Mouse (Mus musculus) right cerebral cortex, postnatal 36 days (tissue): ENCODE data around the gene Pcnx2.

Experiments used
- DNase-seq, 2 experiments: peaks; one replicate each; pipeline ENCODE4 v3.0.0; 2022; ENCODE audit warnings: low spot score in 2 of 2, mixed read lengths in 1 of 2

Pcnx2 gene

DNA sequence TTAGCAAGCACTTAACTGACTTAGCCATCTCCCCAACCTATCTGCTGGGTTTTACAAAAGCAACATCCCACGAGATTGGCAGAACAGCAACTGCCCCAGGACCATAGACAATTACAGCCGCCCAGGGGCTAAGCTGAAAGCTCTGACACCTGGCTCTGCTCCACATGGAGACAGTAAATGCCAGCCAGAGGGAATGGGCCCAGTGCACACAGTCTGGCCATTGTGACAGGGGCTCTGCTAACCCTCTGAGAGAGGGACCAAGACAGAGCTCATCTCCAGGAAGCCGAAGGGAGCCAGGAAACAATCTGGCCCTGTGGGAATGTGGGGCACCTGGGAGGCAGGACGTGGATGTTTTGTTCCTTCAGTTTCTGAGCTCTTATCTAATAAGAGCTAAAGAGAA lies 181.9 kb downstream of the Pcnx2 start:
- no peak for DNase-seq

DNA sequence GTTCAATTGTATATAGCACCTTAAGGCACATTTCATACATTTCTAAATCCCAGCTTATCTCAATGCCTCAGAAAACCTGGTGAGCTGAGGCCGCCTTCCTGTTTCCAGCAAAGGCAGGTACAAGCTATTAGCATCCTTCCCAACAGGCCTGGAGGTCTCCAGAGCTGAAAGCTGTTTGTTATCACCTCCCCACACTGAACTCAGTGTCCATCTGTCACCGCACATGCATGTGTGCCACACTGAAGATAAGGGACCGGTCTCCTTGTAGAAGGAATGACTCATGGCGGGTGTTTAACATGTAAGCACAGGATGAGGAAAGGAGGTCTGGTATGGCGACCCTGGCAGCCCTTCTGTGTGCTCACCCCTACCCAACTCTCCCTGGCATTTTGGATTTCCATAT lies 186.6 kb downstream of the Pcnx2 start:
- no peak for DNase-seq

DNA sequence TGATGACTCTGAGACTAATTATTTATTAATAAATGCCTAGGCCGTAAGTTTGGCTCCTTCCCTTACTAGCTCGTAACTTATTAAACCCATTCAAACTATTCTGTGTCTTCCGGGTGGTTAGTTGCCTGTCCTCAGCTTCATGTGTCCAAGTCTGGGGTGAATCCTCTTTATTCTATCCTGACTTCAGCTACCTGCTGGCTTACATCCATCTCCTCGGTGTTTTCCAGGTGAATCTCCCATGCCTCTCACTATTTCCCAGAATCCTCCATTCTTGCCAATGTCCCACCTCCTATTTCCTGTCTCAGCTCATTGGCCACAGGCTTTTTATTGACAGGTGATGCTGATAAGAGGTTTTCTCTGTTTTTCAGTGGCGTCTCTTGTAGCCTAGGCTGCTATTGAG lies 188.9 kb downstream of the Pcnx2 start:
- DNase-seq = no peak

DNA sequence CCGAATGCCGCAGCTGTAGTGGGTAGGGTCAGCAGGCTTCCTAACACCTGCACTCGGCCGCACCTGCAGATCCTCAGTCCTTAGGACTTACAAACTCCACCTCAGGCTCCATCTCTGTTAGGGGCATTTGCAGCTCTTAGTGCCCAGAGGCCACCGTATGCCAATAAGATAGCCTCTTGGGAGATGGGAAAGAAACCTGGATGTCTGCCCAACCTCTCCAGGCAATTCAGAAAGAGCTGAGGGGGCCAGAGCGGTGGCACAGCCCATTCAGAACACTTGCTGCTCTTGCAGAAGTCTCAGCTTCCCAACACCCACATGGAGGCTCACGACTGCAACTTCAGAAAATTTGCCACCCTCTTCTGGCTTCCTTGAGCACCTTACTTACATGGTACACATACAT lies 192.3 kb downstream of the Pcnx2 start:
- no peak for DNase-seq

DNA sequence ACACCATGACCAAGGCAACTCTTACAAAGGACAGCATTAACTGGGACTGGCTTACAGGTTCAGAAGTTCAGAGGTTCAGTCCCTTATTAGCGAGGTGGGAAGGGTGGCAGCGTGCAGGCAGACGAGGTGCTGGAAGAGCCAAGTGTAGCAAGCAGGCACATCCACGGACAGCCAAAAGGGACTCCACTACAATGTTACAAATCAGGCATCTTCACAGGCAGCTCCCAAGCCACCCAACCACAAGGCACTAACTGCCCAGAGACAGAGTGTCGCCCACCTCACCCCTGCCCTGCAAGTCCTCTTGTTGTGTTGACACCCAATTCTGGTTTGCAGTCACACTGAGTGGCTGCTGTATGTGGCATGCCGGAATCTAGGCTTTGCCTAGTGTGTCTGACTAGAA lies 193.7 kb downstream of the Pcnx2 start:
- DNase-seq = no peak

DNA sequence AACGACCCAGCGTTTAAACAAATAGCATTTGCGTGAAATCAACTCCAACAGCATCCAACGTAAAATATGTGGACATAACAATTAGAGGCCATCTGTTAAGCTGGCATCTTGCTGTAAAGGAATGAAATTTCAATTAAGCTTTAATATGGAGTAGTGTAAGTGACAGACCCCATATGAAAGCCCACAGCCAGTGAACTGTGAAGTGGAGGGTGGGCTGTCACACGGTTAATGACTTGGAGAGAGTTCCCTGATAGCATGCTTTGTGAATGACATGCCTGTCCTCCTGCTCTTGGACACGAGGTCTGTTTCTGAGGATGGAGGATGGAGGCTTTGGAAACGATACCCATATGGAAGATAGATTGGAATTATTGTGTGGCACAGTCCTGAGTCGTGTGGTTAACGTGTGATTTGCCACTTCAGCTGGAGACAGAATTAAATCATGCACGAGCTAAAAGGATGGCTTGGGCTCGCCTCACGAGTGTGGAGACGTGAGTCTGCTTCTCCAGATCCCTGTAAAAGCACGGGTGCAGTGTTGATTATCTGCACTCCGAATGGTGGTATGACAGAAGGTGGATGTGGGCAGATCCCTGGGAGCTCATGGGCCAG lies 195.1 kb downstream of the Pcnx2 start:
- no peak for DNase-seq
